Mouse (Mus musculus): ENCODE measurements around the gene Radil. TPM values are rescaled to one million over a fixed set of nuclear protein-coding genes. Genes with fewer than 3 reads are reported as not detected.
A peak's percentile ranks its signal among the peaks of the same experiment; 100 is the strongest.

Gene Radil
- total RNA-seq, 2 experiments from 2014 or later, result not detected

DNA sequence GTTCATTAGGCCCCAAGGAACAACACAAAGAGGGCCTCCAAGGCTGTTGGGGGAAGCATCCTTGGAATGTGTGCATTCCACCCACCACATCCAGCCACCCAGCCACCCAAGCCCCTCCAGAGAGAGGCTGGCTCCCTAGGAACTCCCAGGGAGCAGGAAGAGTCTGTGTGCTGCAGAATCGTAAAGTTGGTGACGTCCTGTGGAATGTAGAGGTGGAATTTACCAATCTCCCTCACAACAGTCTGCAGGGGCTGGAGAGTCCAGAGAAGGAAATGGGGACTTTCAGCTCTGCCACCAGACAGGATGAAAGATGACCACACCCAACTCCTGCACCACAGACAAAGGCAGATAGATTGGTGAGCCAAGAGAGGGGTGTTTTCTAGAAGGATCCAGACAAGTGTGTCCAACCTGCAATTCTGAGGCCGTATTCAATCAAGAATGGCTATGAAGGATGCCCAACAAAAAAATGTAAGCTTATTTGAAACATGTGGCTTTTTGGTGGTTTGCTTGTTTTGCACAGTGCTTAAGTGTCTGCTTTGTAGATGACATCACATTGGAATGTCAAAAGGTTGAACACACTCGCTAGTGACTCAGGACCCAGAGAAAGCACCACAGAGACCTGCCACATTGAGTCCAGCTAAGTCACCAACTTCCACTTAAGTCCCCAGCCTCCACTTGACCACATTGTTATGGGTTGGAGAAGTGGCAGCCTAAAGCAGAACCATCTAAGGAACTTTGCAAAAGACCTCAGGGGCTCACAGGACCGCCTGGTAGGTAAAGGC lies 5.7 kb downstream of the Radil start:
- ATAC-seq (replicated peaks; ENCODE audit: poor library complexity, severe bottlenecking), result no peak

DNA sequence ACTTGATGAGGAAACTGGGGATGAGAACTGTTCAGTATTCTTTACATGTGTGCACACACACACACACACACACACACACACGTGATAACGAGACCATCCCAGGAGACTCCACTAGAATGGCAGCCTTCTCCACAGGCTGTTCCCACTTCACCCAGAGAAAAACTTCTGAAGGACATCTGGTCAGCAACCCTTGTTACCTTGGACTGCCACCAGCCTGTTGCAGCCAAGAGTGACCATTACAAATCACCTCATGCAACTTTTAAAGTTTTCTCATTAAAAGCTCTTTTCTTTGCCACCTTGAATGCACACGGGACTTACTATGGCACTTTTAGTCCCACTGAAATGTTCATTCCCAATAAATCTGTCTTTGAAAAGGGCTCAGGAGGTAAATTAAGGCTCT lies 13.6 kb downstream of the Radil start:
- no peak for ATAC-seq (replicated peaks; ENCODE audit: poor library complexity, severe bottlenecking)

DNA sequence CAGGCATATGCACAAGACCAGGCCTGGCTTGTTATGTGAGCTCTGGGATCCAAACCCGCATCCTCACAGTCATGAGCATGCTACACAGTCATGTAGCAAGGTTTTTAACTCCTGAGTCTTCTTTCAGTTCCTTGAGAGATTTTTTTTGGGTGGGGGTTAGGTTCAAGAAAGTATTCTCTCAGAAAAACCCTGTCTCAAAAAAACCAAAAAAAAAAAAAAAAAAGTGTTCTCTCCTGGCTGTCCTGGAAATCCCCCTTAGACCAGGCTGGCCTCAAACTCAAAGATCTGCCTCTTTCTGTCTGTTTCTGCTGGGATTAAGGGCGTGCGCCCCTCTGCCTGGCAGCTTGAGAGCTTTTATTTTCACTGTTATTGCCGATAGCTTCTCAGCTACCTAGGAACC lies 15.5 kb downstream of the Radil start:
- no peak for ATAC-seq (replicated peaks; ENCODE audit: poor library complexity, severe bottlenecking)

DNA sequence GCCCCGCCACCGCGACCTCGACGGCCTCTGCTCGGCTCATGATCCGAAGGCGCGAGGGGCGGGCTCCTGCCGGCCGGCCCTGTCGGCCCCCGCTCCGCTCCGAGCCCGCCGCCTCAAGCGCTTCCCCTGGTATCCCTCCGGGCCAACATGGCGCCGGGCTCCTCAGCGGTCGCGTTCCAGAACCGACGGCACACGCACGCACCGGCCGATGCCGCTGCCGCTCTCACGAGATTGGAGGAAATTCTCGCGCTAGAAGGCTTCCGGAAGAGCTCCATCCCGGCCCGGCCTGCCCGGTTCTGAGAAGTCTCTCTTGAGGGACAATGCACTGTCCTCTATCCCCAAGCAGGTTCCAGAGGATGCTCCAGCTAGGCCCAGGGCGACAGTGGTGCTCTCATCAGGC lies 21.0 kb downstream of the Radil start, which contains the start of gene Papolb:
TSS of gene Papolb (minus strand) at position 162 of the 400 bp plus-strand sequence.
- no peak for ATAC-seq (replicated peaks; ENCODE audit: poor library complexity, severe bottlenecking)

DNA sequence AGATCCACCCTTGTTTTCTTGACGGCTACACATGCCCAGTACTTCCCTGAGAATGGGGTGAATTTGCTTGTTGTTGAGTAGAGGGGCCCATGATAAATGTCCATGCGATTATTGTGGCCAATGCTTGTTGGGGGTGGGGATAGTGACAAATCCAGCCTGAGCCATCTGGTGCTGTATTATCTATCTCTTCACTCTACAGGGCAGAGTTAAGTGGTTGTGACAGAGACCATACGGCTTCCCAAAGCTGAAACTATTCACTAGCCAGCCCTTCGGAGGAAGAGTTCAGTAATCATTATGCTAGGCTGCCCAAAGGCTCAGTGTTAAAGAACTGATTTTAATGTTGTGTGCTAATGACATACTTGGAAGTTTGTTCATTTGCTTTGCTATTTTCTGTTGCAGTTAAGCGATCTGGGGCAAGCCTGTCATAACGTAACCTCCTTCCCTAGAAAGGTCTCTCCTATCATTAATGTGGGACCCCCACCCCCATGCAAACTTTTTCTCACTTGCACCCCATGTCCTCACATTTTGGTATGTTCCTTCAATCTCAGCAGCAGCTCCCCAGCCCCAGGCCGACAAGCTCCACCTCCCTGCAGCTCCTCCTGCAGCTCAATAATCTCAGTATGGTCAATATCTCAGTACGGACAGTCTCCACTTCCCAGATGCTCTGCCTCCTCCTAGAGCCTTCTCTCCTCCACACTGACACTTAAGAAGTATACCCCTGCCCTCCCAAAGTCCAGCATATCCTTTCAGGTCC lies 26.0 kb downstream of the Radil start:
- ATAC-seq (replicated peaks; ENCODE audit: poor library complexity, severe bottlenecking), result no peak

DNA sequence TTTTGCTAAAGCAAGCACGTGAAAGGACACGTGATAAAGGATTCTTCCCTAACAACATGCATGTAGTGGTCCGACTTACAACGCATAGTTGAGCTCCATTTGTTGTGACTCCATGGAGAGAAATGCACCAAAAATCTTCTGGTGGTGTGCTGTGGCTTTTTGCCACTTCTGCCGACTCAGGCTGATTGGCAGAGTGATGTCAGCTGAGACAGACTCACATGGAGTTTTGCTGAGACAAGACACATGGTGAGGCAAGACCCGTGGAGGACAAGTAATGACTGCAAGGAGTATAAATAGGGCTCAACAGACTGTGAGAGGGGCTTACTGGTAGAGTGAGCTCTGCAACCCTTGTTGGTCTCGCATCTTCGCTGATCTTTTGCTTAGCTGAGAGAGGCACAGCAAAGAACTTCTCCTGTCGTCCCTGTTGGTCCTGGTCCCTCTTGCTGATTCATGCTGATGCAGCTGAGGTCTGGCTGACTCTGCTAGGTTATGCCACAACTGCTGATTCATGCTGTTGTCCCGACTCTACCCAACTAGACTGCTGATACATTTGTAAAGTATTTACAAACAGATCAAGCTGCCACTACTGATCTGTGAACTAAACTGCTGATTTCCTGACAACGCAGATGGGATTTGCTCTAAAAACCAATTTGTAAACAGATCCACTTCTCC lies 29.6 kb downstream of the Radil start:
- ATAC-seq (replicated peaks; ENCODE audit: poor library complexity, severe bottlenecking), result no peak

DNA sequence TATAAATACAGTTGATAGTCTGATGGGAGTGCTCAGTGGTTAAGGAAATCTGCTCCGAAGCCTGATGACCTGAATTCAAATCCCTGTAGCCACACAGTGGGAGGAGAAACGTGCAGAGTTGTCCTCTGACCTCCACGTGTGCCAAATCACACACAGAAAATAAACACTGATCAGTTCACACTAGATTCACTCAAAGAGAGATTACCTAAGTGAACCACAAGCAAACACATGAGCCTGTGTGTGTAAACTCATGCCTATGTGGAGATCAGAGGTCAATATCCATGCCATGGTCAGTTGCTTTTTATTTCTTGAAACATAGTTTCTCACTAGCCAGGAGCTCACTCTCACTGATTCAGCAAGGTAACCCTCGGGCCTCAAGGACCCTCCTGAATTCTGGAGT lies 30.5 kb downstream of the Radil start:
- ATAC-seq (replicated peaks; ENCODE audit: poor library complexity, severe bottlenecking), result no peak

DNA sequence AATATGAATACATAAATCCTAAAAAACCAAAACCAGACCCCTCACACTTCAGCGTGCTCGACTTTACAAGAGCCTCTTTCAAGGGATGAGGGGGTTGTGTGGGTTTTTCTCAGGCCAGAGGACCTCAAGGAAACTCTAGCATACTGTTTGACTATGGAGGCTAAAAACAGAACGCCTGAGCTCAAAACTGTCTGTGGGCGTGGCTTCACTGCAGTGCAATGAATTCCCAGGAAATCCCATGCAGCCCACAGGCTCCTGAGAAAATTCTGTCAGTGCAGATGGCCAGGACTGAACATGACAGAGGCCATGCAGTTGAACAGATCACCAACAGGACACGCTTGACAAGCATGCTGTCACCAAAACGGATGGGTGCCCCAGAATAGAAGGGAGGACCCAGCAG lies 31.9 kb downstream of the Radil start:
- no peak for ATAC-seq (replicated peaks; ENCODE audit: poor library complexity, severe bottlenecking)

DNA sequence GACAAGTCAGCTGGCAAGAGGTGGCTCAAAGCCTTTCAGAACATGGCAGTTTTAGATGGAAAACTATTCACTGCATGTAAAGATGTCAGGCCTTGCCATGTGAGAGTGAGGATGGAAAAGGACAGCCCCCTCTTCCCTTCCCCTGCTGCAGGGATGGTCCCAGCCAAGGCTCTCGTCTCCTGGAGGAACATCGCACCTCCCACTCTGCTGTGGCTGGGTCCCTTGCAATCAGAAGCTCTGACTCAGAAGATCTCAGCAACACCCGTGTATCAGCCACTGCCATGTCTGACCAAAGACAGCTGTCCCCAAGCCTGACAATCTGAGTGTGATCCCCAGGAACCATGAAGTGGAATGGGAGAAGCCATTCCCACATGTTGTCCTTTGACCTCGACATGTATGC lies 38.8 kb downstream of the Radil start:
- ATAC-seq (replicated peaks; ENCODE audit: poor library complexity, severe bottlenecking), result no peak

DNA sequence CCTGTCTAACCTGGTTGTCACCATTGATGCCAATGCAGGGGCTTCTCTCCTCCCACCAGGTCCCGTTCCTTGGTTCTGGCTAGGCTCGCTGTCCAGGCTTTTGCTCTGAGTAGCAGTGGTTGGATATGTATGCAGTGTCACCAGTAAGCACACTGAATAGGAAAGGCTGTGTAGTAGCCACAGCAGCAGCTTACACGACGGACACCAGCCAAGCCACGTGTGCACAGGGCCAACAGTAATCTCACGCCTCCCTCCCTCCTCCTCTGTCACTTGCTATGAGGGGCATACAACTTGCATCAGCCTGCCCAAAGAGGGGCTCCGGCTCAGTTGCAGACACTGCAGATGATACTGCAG lies 40.9 kb downstream of the Radil start:
- no peak for ATAC-seq (replicated peaks; ENCODE audit: poor library complexity, severe bottlenecking)

DNA sequence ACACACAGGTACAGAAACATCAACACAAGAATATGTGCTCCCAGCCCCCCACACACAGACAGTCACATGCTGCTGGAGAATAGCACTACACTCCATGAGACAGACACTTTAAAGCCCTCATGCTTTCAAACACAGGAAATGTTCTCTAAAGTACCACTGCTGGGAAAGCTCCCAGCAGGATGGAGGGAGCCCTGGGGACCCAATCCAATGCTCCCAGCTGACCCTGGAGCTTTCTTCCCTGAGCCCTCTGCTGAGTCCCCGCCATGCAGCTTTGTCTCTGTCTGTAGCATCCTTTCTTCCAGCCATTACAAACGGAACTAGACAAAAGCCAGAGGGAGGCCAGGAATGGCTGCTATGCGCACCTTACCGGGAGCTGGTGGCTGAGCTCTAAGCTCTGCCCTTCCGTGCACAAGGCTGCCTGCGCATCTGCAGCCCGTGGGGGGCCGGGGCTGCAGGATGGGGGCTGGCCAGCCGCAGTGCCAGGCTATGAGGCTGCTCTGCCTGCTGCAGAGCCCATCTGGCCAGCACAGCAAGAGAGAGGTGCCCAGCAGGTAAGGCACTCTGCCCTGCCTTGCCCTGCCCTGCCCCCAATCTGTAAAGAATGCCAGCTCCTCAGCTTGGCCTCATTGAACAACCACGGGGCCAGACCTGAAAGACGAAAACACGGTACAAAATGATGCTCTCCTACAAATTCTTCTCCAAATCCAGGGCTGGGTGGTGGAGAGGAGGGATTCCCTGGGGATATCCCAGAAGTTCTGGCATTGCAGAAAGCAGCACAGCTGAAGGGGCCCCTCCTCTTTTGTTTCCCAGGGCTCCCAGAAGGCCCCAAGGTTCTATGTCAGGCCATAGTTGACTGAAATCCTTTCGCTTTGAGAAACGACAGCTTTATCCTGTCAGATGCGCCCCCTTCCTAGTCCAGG lies 41.5 kb downstream of the Radil start:
- no peak for ATAC-seq (replicated peaks; ENCODE audit: poor library complexity, severe bottlenecking)

DNA sequence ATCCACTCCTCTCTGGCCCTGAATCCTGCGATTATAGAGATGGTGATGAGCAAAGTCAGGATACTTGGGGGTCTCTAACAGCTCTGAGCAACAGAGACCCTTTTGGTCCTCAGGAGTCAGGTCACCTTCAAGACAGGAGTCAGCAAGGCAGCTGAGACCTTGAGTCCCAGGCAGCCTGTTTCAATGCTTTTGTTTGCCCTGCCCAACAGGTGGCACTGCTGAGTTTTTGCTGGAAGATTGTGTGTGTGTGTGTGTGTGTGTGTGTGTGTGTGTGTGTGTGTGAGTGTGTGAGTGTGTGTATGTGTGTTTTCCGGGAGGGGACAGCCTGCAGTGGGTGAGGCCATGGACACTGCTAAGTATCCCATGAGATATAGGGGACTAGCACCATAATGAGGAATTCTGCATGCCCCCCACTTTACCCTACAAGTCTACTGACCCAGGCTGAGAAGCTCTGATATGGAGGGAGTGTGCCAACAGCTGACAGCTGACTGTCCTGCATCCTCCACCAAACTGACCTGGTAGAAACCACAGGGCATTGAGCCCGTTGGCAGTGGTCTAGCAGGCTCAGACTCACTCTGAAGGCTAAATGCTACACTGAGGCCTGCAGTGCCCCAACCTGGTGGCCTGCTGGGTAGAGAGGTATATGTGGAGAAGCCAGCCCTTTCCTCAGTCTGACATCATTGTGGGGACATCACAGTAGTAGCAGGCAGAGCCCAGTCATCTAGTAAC lies 45.0 kb downstream of the Radil start:
- ATAC-seq (replicated peaks; ENCODE audit: poor library complexity, severe bottlenecking), result no peak

DNA sequence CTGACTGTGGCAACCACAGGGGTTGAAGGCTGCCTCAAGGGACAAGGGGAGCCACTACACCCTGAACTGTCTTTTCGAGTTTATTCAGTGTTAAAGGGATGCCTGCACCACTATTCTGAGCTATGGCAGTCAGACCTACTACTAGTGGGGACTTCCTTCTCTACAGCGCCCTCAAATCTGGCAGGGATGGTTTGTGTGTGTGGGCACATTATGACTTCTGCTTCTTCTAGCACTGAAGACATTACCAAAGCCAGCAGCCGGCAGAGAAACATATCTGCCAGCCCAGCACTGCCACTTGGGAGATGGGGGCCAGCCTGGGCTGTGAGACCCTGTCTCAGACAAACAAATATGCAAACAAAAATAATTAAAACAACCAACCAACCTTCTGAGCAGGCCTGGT lies 46.7 kb downstream of the Radil start:
- no peak for ATAC-seq (replicated peaks; ENCODE audit: poor library complexity, severe bottlenecking)

DNA sequence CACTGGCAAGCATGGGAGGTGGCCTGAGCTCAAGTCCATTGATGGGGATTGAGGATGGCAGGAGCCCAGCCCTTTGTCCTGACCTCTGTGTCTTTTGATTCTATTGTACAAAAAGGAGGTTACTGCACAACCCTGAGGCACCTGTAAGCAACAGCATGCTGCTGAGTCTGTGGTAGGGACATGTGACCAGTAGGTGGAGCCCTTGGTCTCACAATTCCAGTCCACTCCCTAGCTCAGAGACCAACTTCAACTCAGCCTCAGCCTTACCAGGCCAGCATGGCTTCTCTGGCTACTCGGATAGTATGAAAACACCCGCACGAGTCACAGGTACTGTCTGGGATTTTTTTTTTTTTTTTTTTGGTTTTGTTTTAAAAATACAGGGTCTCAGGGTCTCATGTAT lies 48.5 kb downstream of the Radil start:
- ATAC-seq (replicated peaks; ENCODE audit: poor library complexity, severe bottlenecking), result peak; percentile 75

DNA sequence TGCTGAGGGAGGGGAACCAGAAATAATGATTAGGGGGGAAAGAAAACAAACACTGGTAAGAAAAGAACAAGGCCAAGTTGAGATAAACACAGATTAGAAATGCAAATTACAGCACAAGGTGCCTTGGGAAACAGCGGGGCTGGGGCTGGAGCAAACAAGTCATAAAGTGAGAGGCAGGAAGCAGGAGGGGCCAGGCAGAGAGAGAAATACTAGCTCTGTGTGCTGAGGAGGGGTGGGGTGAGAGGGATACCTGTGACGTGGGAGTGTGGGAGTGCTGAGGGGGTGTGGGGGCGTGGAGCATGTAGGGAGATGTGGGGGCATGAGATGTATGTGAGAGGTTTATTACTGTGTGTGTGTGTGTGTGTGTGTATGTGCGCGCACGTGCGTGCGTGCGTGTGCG lies 50.0 kb downstream of the Radil start:
- ATAC-seq (replicated peaks; ENCODE audit: poor library complexity, severe bottlenecking), result no peak

DNA sequence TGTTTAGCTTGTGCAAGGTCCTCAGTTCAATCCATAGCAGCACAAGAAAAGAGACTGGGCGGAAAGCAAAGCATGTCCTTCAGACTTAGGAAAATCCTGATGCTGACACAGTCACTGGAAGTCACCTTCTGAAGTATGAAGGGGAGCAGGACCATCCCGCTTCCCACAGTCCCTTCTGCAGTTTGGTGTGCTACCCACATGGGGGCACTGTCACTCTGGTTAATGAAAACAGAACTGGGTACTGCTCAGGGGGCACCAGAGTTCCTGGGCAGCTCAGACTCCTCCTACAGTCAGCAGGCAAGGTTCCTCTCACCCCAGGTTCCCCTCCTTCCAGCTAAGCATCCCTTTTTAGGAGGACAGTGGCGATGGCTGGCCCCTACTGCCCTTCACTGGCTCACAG lies 51.9 kb downstream of the Radil start:
- peak; percentile 77 for ATAC-seq (replicated peaks; ENCODE audit: poor library complexity, severe bottlenecking)

DNA sequence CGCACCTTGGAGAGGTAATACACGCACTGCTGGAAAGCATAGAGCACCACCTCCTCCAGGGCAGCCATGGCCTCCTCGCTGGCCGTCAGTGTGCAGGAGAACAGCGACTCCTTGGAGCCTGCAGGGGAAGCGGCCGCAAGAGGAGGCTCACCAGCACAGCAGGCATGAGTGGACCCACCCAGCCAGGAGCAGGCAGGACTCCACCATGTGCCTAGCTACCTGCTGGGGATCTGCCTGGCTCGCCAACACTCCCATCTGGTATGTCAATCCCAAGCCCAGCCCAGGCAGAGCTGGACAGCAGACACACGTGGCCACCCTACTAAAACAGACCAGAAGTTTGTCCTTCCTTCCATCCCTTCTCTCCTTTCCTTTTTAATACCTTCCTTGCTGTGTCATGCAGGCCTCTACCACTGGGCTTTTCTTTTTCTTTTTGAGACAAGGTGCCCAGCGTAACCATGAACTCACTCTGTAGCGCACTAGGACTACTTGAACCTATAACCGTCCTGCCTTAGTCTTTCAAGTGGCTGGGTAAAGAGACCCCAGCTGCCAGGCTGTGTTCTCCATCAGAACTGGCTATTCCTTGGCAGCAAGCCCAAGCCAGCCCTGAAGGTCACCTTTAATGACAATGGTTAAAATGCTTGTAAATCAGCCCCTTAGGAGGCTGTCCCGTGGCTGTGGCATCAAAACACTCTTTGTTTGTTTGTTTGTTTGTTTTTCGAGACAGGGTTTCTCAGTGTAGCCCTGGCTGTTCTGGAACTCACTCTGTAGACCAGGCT lies 55.4 kb downstream of the Radil start:
- ATAC-seq (replicated peaks; ENCODE audit: poor library complexity, severe bottlenecking), result no peak

DNA sequence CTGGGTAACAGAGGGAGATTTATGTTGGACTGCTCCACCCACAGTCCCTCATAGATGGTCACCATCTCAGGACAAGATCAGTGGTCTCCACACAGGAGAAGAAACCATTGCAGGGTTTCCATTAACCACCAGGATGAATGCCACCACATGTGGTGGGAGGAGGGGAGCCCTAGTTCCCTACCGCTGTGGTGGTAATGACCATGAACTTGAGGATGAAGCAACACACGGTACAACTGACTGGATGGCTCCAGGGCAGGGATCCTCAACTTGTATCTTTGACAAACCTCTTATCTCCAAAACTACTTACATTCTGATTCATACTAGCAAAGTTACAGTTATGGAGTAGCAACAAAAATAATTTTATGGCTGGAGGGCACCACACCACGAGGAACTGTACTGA lies 57.6 kb downstream of the Radil start:
- peak; percentile 50; the same call in 1 of the 2 replicates for ATAC-seq (replicated peaks; ENCODE audit: poor library complexity, severe bottlenecking)
